Mouse (Mus musculus) ES-E14 (cell line): ENCODE measurements around the gene Pnpla3. TPM values are rescaled to one million over a fixed set of nuclear protein-coding genes. Genes with fewer than 3 reads are reported as not detected.

Experiments used
- DNase-seq: peaks from one replicate; pipeline ENCODE4 v3.0.0-alpha.2; 2013; ENCODE audit warnings: low read depth, low spot score
- H3K27ac ChIP-seq: 2 replicates; pipeline ENCODE4 v1.5.1; 2012; ENCODE audit warnings: low read depth, mild to moderate bottlenecking, low read length, moderate library complexity, mixed read lengths; ENCODE audit not compliant: poor library complexity, insufficient read depth, severe bottlenecking
- H3K36me3 ChIP-seq: 2 replicates; pipeline ENCODE4 v1.6.1; 2012; ENCODE audit warnings: mild to moderate bottlenecking, low read length, moderate library complexity, mixed read lengths; ENCODE audit not compliant: control insufficient read depth, poor library complexity, insufficient read depth, severe bottlenecking
- H3K4me1 ChIP-seq, 2 experiments: fragments of 150-350 bp in 1 of 2; sonication (generic) in 1 of 2; 2 replicates each; pipeline ENCODE4 v1.6.1; 2012; ENCODE audit warnings: low read length in 2 of 2, mild to moderate bottlenecking in 1 of 2, mixed read lengths in 1 of 2; ENCODE audit not compliant: control insufficient read depth in 2 of 2, insufficient read depth in 2 of 2, poor library complexity in 1 of 2
- H3K4me3 ChIP-seq, 2 experiments: fragments of 150-350 bp in 1 of 2; sonication (generic) in 1 of 2; 2 replicates each; pipeline ENCODE4 v1.5.1; 2012; ENCODE audit warnings: low read length in 2 of 2, low read depth in 1 of 2, mild to moderate bottlenecking in 1 of 2, mixed read lengths in 1 of 2; ENCODE audit not compliant: insufficient read depth in 1 of 2, poor library complexity in 1 of 2, severe bottlenecking in 1 of 2
- H3K9ac ChIP-seq: 2 replicates; pipeline ENCODE4 v1.6.1; 2012; ENCODE audit warnings: low read depth, mild to moderate bottlenecking, low read length, mixed read lengths; ENCODE audit not compliant: poor library complexity, insufficient read depth, severe bottlenecking
- H3K9me3 ChIP-seq: fragments of 150-350 bp; sonication (generic); 2 replicates; pipeline ENCODE4 v1.6.1; 2012; ENCODE audit warnings: low read depth, mild to moderate bottlenecking, low read length; ENCODE audit not compliant: control insufficient read depth, insufficient read depth
- CHD2 ChIP-seq: IDR thresholded peaks from 2 replicates; pipeline ENCODE4 v1.6.1; 2014; ENCODE audit warnings: mild to moderate bottlenecking, low read depth, low read length, inconsistent platforms
- HCFC1 ChIP-seq: IDR thresholded peaks from 2 replicates; pipeline ENCODE4 v1.6.1; 2012; ENCODE audit warnings: low read length, inconsistent platforms, borderline replicate concordance; ENCODE audit not compliant: insufficient read depth
- MAFK ChIP-seq: IDR thresholded peaks from 2 replicates; pipeline ENCODE4 v1.6.1; 2014; ENCODE audit warnings: mild to moderate bottlenecking, low read depth, low read length, inconsistent platforms; ENCODE audit not compliant: insufficient read depth
- ZC3H11A ChIP-seq: IDR thresholded peaks from 2 replicates; pipeline ENCODE4 v1.6.1; 2012; ENCODE audit warnings: low read depth, mild to moderate bottlenecking, inconsistent platforms, low read length, borderline replicate concordance
- ZNF384 ChIP-seq: IDR thresholded peaks from 2 replicates; pipeline ENCODE4 v1.6.1; 2012; ENCODE audit warnings: low read depth, low read length, inconsistent platforms
- in situ Hi-C, 2 experiments: fragments of 600-800 bp; cut with MboI; formaldehyde crosslinking; loops; one replicate each; pipeline ENCODE4 v1.15.1; 2025; ENCODE audit warnings: low sequenced_read_pairs in 2 of 2, inconsistent platforms in 1 of 2; ENCODE audit not compliant: unreplicated experiment in 2 of 2
- total RNA-seq: library from RNA; depleted of rRNA; stranded (reverse); fragments of 300-350 nt; gene quantifications from 2 replicates; pipeline ENCODE4 v1.2.3, GENCODE M21; 2012

Gene Pnpla3
- total RNA-seq, 1 experiment, result 4.1 TPM

GRCm38 (mm10) chr15:84230661-84231060 is 63.0 kb downstream of the Pnpla3 start:
- Histone ChIP-seq H3K36me3 (no peaks in the 10 kb centered on the region), H3K4me1 (peaks cover 6 to 14% of the 10 kb centered on the region in 2 experiments; a peak in 3 of 4 replicates), H3K9ac (no peak overlapping the region), H3K4me3 (no peak overlapping the region), H3K27ac (no peak overlapping the region), H3K9me3 (no peaks in the 10 kb centered on the region)
- in situ Hi-C loops, result no loop called here
- no peak for DNase-seq
- TF ChIP-seq HCFC1 (no peak), MAFK (no peak), CHD2 (no peak), ZC3H11A (no peak), ZNF384 (no peak)

GRCm38 (mm10) chr15:84231113-84231712 is 63.6 kb downstream of the Pnpla3 start:
- TF ChIP-seq CHD2 (no peak), MAFK (no peak), HCFC1 (no peak), ZNF384 (no peak), ZC3H11A (no peak)
- in situ Hi-C loops, result no loop called here
- Histone ChIP-seq H3K9ac (peak overlapping the region; percentile 36), H3K9me3 (no peaks in the 10 kb centered on the region), H3K36me3 (no peaks in the 10 kb centered on the region), H3K27ac (no peak overlapping the region), H3K4me3 (peak overlapping the region; percentile 69 to 80), H3K4me1 (peaks cover 6 to 17% of the 10 kb centered on the region in 2 experiments; a peak in 3 of 4 replicates)
- DNase-seq, result no peak

GRCm38 (mm10) chr15:84231721-84232561 is 64.3 kb downstream of the Pnpla3 start, which contains the start of gene Parvb:
Gene Parvb (plus strand): TSS chr15:84232043.
- peak within 1 kb of the TSS; percentile 77 for H3K27ac ChIP-seq
- peak within 1 kb of the TSS; percentile 63 for H3K9ac ChIP-seq
- no peaks in the 10 kb centered on the region for H3K9me3 ChIP-seq
- H3K4me1 ChIP-seq, result peaks cover 6 to 17% of the 10 kb centered on the region in 2 experiments; a peak in 3 of 4 replicates
- peak within 1 kb of the TSS; percentile 69 to 80 for H3K4me3 ChIP-seq
- DNase-seq, result no peak
- no peak for TF ChIP-seq MAFK
- no peak for TF ChIP-seq CHD2
- TF ChIP-seq HCFC1, result no peak
- TF ChIP-seq ZC3H11A, result no peak
- no peak for TF ChIP-seq ZNF384
- H3K36me3 ChIP-seq, result no peaks in the 10 kb centered on the region
- in situ Hi-C loops, result no loop called here

GRCm38 (mm10) chr15:84232609-84233008 is 65.0 kb downstream of the Pnpla3 start:
- no peak for TF ChIP-seq ZNF384
- no peak for TF ChIP-seq CHD2
- no peak for TF ChIP-seq MAFK
- TF ChIP-seq ZC3H11A, result no peak
- no peak for TF ChIP-seq HCFC1
- DNase-seq, result peak; percentile 67
- peak overlapping the region; percentile 41 to 69 for H3K4me3 ChIP-seq
- H3K27ac ChIP-seq, result peak overlapping the region; percentile 77
- H3K36me3 ChIP-seq, result no peaks in the 10 kb centered on the region
- peaks cover 6 to 21% of the 10 kb centered on the region in 2 experiments; a peak in 3 of 4 replicates for H3K4me1 ChIP-seq
- H3K9me3 ChIP-seq, result no peaks in the 10 kb centered on the region
- in situ Hi-C loops, result no loop called here
- peak overlapping the region; percentile 63 for H3K9ac ChIP-seq
